Mouse (Mus musculus): ENCODE measurements around the gene Rpn1.

DNA sequence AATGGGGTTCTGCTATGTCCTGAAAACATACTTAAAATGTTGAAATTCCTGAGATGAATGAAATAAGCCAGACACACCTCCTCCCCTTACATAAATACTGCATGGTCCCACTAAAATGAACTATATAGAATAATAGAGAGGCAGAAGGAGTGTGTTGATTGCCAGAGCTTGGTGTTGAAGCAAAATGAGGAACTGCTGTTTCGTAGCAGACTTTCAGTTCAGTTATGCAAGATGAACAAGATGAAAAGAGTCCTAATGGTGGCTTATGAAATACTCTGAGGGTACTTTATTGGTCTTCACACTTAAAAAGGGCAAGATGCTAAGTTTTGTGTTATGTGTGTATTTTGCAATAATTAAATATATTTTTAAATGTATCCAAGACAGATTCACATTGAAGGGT lies 15.5 kb upstream of the Rpn1 start:
- TF ChIP-seq CTCF (conservative IDR thresholded peaks at IDR 0.05; ENCODE audit: low read length): no peak
- TF ChIP-seq POU5F1 (IDR thresholded peaks at IDR 0.05; ENCODE audit: borderline replicate concordance, low read length): no peak

All from E14TG2a.4 (cell line).